Mouse (Mus musculus) heart, embryonic 16.5 days (tissue): ENCODE data around the gene Golga1. TPM values are rescaled to one million over a fixed set of nuclear protein-coding genes. Genes with fewer than 3 reads are reported as not detected.

Experiments used
- ATAC-seq: fragments of 200-750 bp; cut with Nextera tagmentation; replicated peaks from 2 replicates; pipeline ENCODE4 v1.8.0; 2017; ENCODE audit warnings: moderate number of reproducible peaks; ENCODE audit not compliant: insufficient read depth, low FRiP score; ENCODE audit errors: extremely low read depth
- H3K27ac ChIP-seq: fragments of 300-500 bp; sonication (generic); 2 replicates; pipeline ENCODE4 v1.5.1; 2014; ENCODE audit warnings: mild to moderate bottlenecking, low read length, control low read depth, moderate library complexity
- H3K27me3 ChIP-seq: fragments of 300-500 bp; sonication (generic); 2 replicates; pipeline ENCODE4 v1.6.1; 2014; ENCODE audit warnings: low read length, mixed read lengths; ENCODE audit not compliant: control insufficient read depth, insufficient read depth
- H3K36me3 ChIP-seq: fragments of 300-500 bp; sonication (generic); 2 replicates; pipeline ENCODE4 v1.6.1; 2014; ENCODE audit not compliant: control insufficient read depth, insufficient read depth
- H3K4me1 ChIP-seq: fragments of 300-500 bp; sonication (generic); 2 replicates; pipeline ENCODE4 v1.6.1; 2014; ENCODE audit warnings: low read length, mixed read lengths; ENCODE audit not compliant: control insufficient read depth, insufficient read depth
- H3K4me2 ChIP-seq: fragments of 300-500 bp; sonication (generic); 2 replicates; pipeline ENCODE4 v1.6.1; 2014; ENCODE audit warnings: low read depth, mild to moderate bottlenecking, control low read depth, low read length
- H3K4me3 ChIP-seq: fragments of 300-500 bp; sonication (generic); 2 replicates; pipeline ENCODE4 v1.5.1; 2014; ENCODE audit warnings: mild to moderate bottlenecking, control low read depth, low read length
- H3K9ac ChIP-seq: fragments of 300-500 bp; sonication (generic); 2 replicates; pipeline ENCODE4 v1.6.1; 2014; ENCODE audit warnings: low read length, control low read depth
- H3K9me3 ChIP-seq: fragments of 300-500 bp; sonication (generic); replicated peaks from 2 replicates; pipeline ENCODE4 v1.6.1; 2016; ENCODE audit warnings: low read length; ENCODE audit not compliant: control insufficient read depth
- WGBS: fragments of 180-500 bp; shearing (Covaris S2); extraction: QIAGEN DNeasy Blood & Tissue Kit; methylation state at CpG from one replicate; pipeline ENCODE4 v1.1.7; 2014; 5-methylcytosine and 5-hydroxymethylcytosine counted together
- polyA plus RNA-seq: library from polyadenylated mRNA; unstranded; fragments of >200 nt; fragmentation: Nextera tagmentation; extraction: Ambion mirVana; gene quantifications from 2 replicates; pipeline ENCODE4 v1.2.1, GENCODE M21; 2015

Golga1 gene
- polyA plus RNA-seq, 1 experiment from 2014 or later, result 19.7 TPM

GRCm38 (mm10) chr2:38973701-38974100 is 91.6 kb downstream of the Golga1 start:
- Histone ChIP-seq H3K27ac (no peak overlapping the region), H3K4me1 (no peaks in the 10 kb centered on the region), H3K9ac (no peak overlapping the region), H3K9me3 (0 out of 2 replicates have a peak, but pooled peaks cover 2% of the 10 kb centered on the region), H3K4me2 (no peak overlapping the region), H3K36me3 (no peaks in the 10 kb centered on the region), H3K4me3 (no peak overlapping the region), H3K27me3 (no peaks in the 10 kb centered on the region)
- no peak for ATAC-seq
- WGBS, result 61% methylated on average over 7 of the region's 7 CpGs

GRCm38 (mm10) chr2:38973223-38973622 is 92.1 kb downstream of the Golga1 start:
- H3K9ac ChIP-seq, result no peak overlapping the region
- 36% methylated on average over 2 of the region's 2 CpGs for WGBS
- no peaks in the 10 kb centered on the region for H3K27me3 ChIP-seq
- no peak overlapping the region for H3K27ac ChIP-seq
- no peaks in the 10 kb centered on the region for H3K4me1 ChIP-seq
- no peak overlapping the region for H3K4me3 ChIP-seq
- no peak overlapping the region for H3K4me2 ChIP-seq
- H3K36me3 ChIP-seq, result no peaks in the 10 kb centered on the region
- no peak for ATAC-seq
- H3K9me3 ChIP-seq, result 0 out of 2 replicates have a peak, but pooled peaks cover 2% of the 10 kb centered on the region

- no peaks in the 10 kb centered on the region for H3K36me3 ChIP-seq
These were observed 95.3 kb downstream of the Golga1 start for GRCm38 (mm10) chr2:38970057-38970456.

GRCm38 (mm10) chr2:38969650-38970049 is 95.7 kb downstream of the Golga1 start:
- H3K4me3 ChIP-seq, result no peak overlapping the region
- H3K9ac ChIP-seq, result no peak overlapping the region
- no peak overlapping the region for H3K27ac ChIP-seq
- H3K36me3 ChIP-seq, result no peaks in the 10 kb centered on the region
- 81% methylated on average over 2 of the region's 2 CpGs for WGBS
- no peak for ATAC-seq
- H3K9me3 ChIP-seq, result 0 out of 2 replicates have a peak, but pooled peaks cover 2% of the 10 kb centered on the region
- no peaks in the 10 kb centered on the region for H3K4me1 ChIP-seq
- H3K4me2 ChIP-seq, result no peak overlapping the region
- no peaks in the 10 kb centered on the region for H3K27me3 ChIP-seq

More at GRCm38 (mm10) chr2:38970057-38970456, 95.3 kb downstream of the Golga1 start:
- Histone ChIP-seq H3K4me1 (no peaks in the 10 kb centered on the region), H3K27ac (no peak overlapping the region), H3K9me3 (0 out of 2 replicates have a peak, but pooled peaks cover 2% of the 10 kb centered on the region), H3K4me3 (no peak overlapping the region), H3K9ac (no peak overlapping the region), H3K27me3 (no peaks in the 10 kb centered on the region), H3K4me2 (no peak overlapping the region)
- no peak for ATAC-seq
- 62% methylated on average over 5 of the region's 5 CpGs for WGBS

Other genes with a start within 250 kb of the Golga1 start
- 0.55 and 0.62 TPM in 2 replicates for gene Nr6a1, start 137.9 kb downstream of the Golga1 start, polyA plus RNA-seq
- gene Olfml2a, start 133.6 kb downstream of the Golga1 start, polyA plus RNA-seq, result 6.7 and 8.1 TPM in 2 replicates
- 1.2 and 1.3 TPM in 2 replicates for gene Wdr38, start 68.1 kb downstream of the Golga1 start, polyA plus RNA-seq
- gene Arpc5l, start 60.2 kb downstream of the Golga1 start, polyA plus RNA-seq, result 77.4 and 83.3 TPM in 2 replicates
- gene Rpl35, start 59.9 kb downstream of the Golga1 start, polyA plus RNA-seq, result 479 and 487 TPM in 2 replicates
- gene Scai, start 125.2 kb upstream of the Golga1 start, polyA plus RNA-seq, result 5.3 and 5.4 TPM in 2 replicates
- gene Ppp6c, start 160.9 kb upstream of the Golga1 start, polyA plus RNA-seq, result 49.4 and 55.4 TPM in 2 replicates